Mouse (Mus musculus) adrenal gland, adult 2 months (tissue): Measurements from ENCODE around the gene Trpm1. TPM values are rescaled to one million over a fixed set of nuclear protein-coding genes. Genes with fewer than 3 reads are reported as not detected.
"Not testable (repeated sequence)": the region's sequence is repeated elsewhere in the genome, so short reads cannot be mapped to it uniquely, and the experiment has no call there.

Experiments used
- DNase-seq: peaks from one replicate; pipeline ENCODE4 v3.0.0; 2021
- long read RNA-seq: library from polyadenylated mRNA; stranded (forward); transcript quantifications from one replicate; pipeline ENCODE4 v2.0.0, GENCODE M21; 2021
- polyA plus RNA-seq: library from polyadenylated mRNA; depleted of rRNA; stranded (reverse); fragments of >200 nt; gene quantifications from 2 replicates; pipeline ENCODE4 v1.2.3, GENCODE M21; 2012; rRNA removed
- total RNA-seq, 2 experiments: library from RNA; stranded (reverse); gene quantifications; 2 replicates each; pipeline ENCODE4 v1.2.3; 2021

Trpm1 gene
- not detected for total RNA-seq
- polyA plus RNA-seq, result not detected in 2 replicates
- long read RNA-seq, result 0 reads

DNA sequence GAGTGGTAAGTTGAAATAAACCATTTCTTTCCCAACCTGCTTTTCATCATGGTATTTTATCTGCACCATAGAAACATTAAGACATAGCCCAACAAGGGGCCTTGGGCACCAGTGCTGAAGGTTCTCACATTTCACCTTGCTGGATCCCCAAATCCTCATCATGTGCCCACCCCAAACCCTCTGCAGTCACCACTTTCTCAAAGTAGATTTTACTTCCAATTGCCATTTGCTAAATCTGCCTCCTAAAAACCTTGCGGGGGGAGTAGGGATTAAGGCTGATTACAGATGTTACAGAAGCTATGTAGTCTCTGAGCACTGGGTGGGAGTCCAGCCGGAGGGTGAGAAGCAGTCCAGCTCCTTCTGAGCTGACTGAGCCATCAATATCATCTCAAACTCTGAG, at the start of gene Trpm1:
Gene Trpm1 (plus strand): TSS at position 301 of the 400 bp plus-strand sequence.
- no peak for DNase-seq

- DNase-seq, result no peak
Measured at GRCm38 (mm10) chr7:64122131-64122715, 31.4 kb upstream of the Trpm1 start.

GRCm38 (mm10) chr7:64123721-64124120, 29.9 kb upstream of the Trpm1 start:
- no peak for DNase-seq

DNA sequence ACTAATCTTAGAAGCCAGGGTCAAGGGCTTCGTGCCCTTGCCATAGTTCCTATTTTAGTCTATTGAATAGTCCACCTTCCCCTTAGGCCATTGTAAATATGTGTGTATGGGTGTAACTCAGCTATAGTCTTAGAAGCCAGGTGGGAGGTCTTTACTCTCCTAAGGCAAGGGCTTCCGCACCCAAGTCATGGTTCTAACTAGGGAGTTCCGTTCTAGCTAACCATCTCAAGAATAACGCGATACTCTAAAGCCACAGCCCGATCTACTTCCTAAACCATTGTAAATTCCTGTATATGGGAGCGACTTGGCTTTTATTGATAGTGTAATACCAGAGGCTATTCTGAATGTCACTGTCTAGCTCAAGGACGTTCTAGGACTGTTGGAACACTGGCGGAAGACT, 27.6 kb upstream of the Trpm1 start:
- DNase-seq, result not testable (repeated sequence)

DNA sequence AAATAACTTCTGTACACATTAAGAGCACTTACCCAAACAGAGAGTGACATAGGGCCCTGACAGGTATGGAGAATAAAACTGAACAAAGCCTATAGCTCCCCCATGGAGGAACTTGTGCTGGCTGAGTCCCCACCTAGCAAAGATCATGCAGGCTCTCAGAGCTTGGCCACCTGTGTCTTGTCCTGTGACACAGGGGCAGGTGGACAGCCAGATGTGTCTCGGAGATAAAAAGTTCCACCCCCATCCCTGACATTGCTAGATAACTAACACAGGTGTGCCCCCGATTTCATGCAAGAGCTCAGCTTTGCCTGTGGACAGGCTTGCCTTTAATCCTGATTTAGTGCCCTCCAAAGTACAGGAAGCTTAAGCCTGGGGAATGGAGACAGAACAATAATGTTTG, 13.8 kb upstream of the Trpm1 start:
- DNase-seq, result no peak

- DNase-seq, result no peak
Measured at GRCm38 (mm10) chr7:64141301-64142032, 12.2 kb upstream of the Trpm1 start.

DNA sequence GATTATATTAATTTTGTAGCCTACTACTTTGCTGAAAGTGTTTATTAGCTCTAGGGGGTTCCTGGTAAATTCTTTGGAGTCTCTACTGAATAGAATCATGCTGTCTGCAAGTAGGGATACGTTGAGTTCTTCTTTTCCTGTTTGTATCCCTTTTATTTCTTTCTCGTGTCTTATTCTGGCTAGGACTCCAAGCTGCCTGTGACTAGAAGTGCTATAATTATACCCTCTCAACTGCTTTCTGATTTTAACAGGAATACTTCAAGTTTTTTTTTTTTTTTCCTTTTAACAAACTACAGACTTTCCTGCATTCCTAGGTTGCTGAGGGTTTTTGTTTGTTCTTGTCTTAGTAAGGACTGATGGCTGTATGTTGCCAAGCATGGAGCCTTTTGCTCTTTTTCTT, 4.3 kb upstream of the Trpm1 start:
- DNase-seq, result no peak

- DNase-seq, result no peak
Measured at GRCm38 (mm10) chr7:64149747-64150146, 3.9 kb upstream of the Trpm1 start.

- no peak for DNase-seq
Measured at GRCm38 (mm10) chr7:64150436-64151080, 3.1 kb upstream of the Trpm1 start.

DNA sequence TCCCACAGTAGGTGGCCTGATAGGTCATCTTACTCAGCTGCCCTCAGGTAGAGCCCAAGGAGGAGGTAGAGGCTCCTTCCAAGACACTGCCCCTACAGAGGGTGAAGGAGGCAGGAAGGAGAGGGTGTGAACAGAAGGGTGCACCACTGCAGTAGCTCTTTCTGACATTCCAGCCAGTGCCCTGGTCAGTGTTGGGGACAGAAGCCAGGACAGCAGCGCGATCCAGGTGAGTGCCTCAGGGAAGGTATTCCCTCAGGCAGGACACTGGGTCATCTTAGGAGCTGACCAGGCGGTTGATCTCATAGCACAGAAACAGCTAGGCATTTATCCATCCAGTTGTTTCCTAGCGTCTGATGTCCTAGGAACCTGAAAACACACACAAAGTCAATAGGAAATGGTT, 1.6 kb downstream of the Trpm1 start:
- DNase-seq, result no peak

GRCm38 (mm10) chr7:64155687-64156086, 2.1 kb downstream of the Trpm1 start:
- DNase-seq, result peak; percentile 86

- peak; percentile 26 for DNase-seq
Measured at GRCm38 (mm10) chr7:64156271-64156911, 2.8 kb downstream of the Trpm1 start.

- no peak for DNase-seq
Measured at GRCm38 (mm10) chr7:64156918-64157690, 3.5 kb downstream of the Trpm1 start.

- no peak for DNase-seq
Measured at GRCm38 (mm10) chr7:64158281-64159055, 4.8 kb downstream of the Trpm1 start.

- no peak for DNase-seq
Measured at GRCm38 (mm10) chr7:64159056-64159542, 5.5 kb downstream of the Trpm1 start.

DNA sequence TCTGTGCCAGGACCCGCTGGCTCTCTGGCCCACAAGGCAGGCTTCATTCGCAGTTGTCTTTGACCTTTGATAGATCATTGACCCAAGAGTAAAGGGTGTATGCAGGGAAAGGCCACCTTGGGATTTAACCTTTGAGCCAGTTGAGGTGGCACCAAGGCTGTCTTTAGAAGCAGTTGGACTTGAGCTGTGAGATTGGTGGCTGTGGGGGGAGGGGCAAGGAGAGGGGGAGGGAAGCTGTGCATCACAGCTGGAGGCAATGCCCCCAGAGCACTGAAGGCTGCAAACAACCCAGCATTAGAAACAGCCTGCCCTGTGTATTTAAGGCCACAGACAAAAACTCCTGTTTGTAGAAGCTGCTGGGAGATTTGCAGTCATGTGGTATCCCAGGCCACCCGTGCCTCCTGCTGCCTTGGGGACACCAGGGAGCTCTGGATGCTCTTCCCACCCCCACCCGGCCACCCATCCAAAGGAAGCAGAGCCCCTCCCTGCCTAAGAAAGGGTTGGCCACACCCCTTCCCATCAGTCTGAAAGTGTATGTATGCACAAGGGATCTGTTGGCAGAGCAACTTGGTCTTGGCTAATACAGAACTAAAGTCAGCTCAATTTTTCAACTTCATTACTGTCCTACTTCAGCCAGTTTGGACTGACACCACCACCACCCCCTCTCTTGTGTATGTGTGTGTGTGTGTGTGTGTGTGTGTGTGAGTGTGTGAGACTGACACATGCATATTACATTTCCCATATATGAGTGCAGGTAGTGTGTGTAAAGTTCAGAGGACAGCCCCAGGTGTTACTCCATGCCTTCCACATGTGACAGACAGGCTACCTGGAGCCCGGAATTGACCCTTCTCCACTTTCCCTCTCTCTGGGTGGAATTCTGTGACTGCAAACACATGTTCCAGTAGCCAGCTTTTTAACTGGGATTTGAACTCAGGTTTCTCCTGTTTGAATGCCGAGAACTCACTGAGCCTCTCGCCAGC, 6.3 kb downstream of the Trpm1 start:
- no peak for DNase-seq

DNA sequence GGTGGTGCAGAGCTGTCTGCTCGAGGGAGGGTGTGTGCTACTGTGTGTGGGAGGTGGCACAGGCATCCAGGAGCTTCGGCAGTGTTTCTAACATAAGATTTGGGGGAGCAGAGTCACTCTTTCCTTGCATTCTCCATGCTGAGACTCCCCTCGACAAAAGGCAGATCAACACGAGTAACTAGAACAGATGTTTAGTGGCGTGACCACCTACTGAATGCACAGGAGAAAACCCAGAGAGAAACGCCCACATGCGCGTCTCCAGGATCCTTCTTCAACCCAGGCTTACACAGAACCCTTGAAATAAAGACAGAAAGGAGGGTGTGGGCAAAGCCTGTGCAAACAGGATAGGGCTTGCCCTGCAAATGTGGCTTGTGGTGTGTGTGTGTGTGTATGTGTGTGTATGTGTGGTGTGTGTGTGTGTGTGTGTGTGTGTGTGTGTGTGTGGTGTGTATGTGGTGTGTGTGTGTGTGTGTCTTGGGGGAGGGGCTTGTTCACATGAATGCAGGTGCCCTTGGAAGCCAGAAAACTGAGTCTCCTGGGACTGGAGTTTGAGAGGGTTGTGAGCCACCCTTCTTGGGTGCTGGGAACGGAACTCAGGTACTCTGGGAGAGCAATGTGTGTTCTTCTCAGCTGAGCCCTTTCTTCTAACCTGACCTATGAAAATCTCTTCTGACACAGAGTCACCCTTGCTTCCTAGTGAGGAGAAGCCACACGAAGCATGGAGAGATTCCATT, 7.3 kb downstream of the Trpm1 start:
- no peak for DNase-seq

- DNase-seq, result no peak
Measured at GRCm38 (mm10) chr7:64161990-64162389, 8.4 kb downstream of the Trpm1 start.

GRCm38 (mm10) chr7:64163086-64163485, 9.5 kb downstream of the Trpm1 start:
- no peak for DNase-seq
